Mouse (Mus musculus): ENCODE results near the gene Dand5.

GRCm38 (mm10) chr8:84772628-84773027 is 50.0 kb downstream of the Dand5 start:
- TF ChIP-seq POLR2A (IDR thresholded peaks at IDR 0.05; ENCODE audit: insufficient read depth, low read depth, low read length): no peak
- TF ChIP-seq CTCF (IDR thresholded peaks at IDR 0.05): no peak
- no peak for TF ChIP-seq EP300 (IDR thresholded peaks at IDR 0.05; ENCODE audit: insufficient read depth, low read depth, low read length)

All from heart, adult 2 months (tissue).